Mouse (Mus musculus): Measurements from ENCODE around the gene Acad12. TPM values are rescaled to one million over a fixed set of nuclear protein-coding genes. Genes with fewer than 3 reads are reported as not detected.
A peak's percentile ranks its signal among the peaks of the same experiment; 100 is the strongest.

Gene Acad12
- polyA plus RNA-seq, 1 experiment = 1.5 TPM

DNA sequence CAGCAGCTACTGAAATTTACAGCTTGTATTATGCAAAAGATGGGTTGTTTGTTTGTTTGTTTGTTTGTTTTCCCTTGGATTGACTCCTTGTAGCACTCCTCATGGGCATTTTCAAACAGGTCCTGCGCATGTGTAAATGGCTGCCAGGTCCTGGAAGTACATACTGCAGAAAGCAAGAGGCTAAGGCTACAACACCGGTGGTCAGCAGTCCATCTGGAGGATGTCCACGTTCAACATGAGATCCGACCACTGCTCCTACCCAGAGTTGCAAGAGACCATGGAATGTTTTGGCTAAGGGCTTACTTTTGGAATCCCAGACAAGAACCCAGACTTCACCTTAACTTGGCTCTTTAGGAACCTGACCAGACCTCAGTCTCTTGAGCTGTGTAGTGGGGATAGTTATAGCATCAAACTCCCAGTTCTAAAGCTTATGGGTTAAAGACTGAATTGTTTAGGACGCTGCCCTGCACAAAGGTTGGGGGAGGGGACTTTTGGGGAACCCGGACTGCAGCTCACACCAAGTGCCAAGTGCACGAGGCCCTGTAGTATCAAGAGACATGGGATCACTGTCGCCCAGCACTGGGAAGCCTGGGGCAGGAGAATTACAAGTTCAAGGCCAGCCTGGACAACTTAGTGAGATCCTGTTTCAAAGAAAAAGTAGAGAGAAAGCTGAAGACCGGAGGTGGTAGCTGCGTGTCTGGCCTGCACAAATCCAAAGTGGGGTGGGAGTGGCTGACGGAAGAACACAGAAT lies 26.5 kb downstream of the Acad12 start:
- TF ChIP-seq POLR2A (IDR thresholded peaks at IDR 0.05; ENCODE audit: borderline replicate concordance, extremely low read depth, insufficient read depth, insufficient read length, poor library complexity, severe bottlenecking) (no peak), CTCF (IDR thresholded peaks at IDR 0.05; ENCODE audit: borderline replicate concordance, extremely low read depth, insufficient read depth, insufficient read length) (no peak)
- DNase-seq (ENCODE audit: low read depth) = no peak

DNA sequence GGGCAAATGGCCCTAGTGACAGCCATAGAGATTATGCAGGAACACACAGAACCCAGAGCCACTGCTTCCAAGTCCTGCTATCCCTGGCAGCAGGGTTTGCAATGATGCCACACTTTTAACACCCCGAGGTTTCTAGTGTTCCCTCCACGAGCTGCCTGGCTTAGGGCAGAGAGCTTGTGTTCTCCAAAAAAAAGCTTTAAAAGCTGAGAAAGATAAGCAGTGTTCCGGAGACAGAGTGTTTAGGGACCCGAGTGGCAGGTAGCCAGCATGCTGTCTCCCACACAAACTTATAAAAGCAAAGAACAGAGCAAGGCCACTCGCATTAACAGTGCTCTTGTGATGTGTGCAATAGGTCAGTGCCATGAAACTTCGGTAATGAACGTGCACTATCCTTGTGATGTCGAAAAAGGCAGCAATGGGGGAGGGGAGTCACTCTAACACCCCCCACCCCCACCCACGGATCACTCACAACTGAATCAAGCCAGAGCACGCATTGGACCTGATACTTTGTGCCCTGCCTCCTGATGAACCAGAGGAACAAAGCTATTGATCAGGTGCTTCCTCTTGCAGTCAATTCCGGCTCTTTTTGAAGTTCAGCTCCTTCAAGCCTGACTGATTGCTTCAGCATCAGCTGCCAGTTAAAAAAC lies 27.2 kb downstream of the Acad12 start:
- no peak for DNase-seq (ENCODE audit: low read depth)
- TF ChIP-seq CTCF (IDR thresholded peaks at IDR 0.05; ENCODE audit: borderline replicate concordance, extremely low read depth, insufficient read depth, insufficient read length) (no peak), POLR2A (IDR thresholded peaks at IDR 0.05; ENCODE audit: borderline replicate concordance, extremely low read depth, insufficient read depth, insufficient read length, poor library complexity, severe bottlenecking) (no peak)

DNA sequence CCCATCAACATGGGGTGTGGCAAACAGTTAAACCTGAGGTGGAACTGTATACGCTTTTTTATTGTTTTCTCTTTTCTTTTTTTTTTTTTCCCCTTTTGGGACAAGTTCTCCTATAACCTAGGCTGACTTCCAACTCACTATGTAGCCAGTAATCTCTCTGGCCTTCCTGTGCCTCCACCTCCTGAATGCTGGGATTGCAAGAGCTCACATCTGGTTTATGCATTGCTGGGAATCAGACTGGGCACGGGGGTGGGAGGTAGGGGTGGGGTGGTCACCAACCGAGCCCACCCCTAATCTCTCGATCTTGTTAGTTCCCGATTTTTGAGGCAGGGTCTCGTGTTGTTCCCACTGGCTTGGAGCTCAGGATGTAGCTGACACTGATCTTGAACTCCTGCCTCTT lies 28.8 kb downstream of the Acad12 start:
- TF ChIP-seq CTCF (IDR thresholded peaks at IDR 0.05; ENCODE audit: borderline replicate concordance, extremely low read depth, insufficient read depth, insufficient read length) = no peak
- no peak for TF ChIP-seq POLR2A (IDR thresholded peaks at IDR 0.05; ENCODE audit: borderline replicate concordance, extremely low read depth, insufficient read depth, insufficient read length, poor library complexity, severe bottlenecking)
- no peak for DNase-seq (ENCODE audit: low read depth)

DNA sequence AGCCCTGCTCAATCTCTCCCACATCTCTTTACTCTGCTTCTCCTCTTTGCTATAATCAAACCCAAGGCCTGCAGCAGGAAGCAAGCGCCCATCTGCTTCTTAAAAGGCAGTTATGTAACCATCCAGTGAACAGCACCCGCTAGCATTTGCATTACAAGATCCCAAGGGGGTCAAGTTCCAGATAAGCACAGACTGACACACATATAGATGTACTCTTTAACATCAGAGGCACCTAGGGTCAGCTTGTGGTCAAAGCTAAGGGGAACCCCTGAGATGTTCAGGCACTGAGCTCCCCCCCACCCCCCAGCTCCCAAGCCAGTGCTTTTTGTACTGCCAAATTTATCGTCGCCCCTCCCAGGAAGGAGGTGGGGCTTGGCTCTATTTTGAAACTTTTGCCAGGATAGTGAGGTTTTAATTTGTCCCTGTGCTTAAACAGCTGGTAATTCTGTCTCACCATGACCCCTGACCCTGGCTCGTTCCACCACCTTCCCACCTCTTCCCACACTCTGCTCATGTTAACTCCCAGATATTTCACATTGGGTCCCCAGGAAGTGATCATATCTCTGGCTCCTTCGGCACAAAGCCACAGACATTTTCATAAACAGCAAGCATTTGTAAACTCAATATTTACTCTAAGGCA lies 32.2 kb downstream of the Acad12 start:
- no peak for DNase-seq (ENCODE audit: low read depth)
- TF ChIP-seq CTCF (IDR thresholded peaks at IDR 0.05; ENCODE audit: borderline replicate concordance, extremely low read depth, insufficient read depth, insufficient read length) (no peak), POLR2A (IDR thresholded peaks at IDR 0.05; ENCODE audit: borderline replicate concordance, extremely low read depth, insufficient read depth, insufficient read length, poor library complexity, severe bottlenecking) (no peak)

DNA sequence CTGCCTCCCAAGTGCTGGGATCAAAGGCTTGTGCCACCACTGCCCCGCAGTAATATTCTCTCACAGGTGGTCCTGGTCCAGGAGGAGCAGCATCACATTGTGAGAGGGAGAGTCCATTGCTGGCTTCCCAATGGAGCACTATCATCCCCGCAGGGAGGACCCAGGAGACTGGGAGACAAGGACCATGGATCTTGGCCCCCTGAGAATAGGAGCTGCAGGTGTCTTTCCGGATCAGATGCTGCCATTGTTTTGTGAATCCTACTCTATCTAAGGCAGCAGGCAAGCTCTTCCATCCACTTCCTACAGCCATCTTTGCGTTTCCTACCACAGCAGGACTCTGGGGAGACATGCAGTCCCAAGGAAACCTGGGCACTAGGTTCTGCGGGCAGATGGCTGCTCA lies 33.0 kb downstream of the Acad12 start:
- no peak for DNase-seq (ENCODE audit: low read depth)
- TF ChIP-seq POLR2A (IDR thresholded peaks at IDR 0.05; ENCODE audit: borderline replicate concordance, extremely low read depth, insufficient read depth, insufficient read length, poor library complexity, severe bottlenecking) (no peak), CTCF (IDR thresholded peaks at IDR 0.05; ENCODE audit: borderline replicate concordance, extremely low read depth, insufficient read depth, insufficient read length) (no peak)

DNA sequence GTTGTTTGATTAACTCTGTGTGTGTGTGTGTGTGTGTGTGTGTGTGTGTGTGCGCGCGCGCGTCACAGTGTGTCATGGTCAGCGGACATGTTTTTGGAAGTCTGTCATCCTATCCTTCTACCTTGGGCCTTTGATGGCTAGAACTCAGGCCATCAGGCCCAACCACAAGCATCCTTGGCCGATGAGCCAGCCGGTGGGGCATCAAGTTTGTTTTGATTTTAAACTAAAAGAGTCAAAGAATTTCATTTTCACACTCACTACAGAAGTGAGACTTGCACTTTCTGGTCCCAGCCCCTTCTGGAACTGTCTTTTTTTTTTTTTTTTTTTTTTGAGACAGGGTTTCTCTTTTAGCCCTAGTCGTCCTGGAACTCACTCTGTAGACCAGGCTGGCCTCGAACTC lies 33.7 kb downstream of the Acad12 start:
- DNase-seq (ENCODE audit: low read depth) = no peak
- TF ChIP-seq POLR2A (IDR thresholded peaks at IDR 0.05; ENCODE audit: borderline replicate concordance, extremely low read depth, insufficient read depth, insufficient read length, poor library complexity, severe bottlenecking) (no peak), CTCF (IDR thresholded peaks at IDR 0.05; ENCODE audit: borderline replicate concordance, extremely low read depth, insufficient read depth, insufficient read length) (no peak)

DNA sequence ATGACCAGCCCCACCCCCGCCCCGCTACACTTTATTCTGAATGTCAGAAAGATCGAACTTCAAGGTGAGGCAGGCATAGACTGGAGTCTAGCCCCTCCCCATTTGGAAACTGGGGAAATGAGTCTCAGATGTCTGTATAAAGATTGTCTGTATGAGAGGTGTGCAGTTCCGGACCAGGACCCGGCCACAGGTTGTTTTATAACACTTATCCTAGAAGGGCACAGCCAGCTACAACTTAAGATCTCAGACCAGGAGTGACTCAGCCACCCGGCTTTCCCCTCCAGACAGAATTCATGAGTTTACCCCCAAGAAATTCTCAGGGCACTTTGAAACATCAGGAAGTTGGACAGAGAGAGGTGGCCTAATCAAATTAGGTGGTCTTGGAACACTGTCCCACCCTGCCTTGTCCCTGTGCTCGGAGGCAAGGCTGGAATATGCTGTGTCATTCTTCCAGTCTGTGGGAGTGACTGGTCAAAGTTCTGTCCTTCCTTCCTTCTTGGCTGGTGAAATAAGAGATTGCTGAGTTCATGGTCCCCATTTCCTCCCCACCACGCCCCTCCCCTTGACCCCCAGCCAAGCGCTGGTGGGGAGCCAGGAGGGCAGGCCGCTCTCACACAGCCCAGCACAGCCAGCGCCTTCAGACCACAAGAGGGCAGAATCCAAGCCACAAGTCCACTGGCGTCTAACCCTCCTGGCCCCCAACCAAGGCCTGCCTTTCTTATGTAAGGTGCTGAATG lies 34.8 kb downstream of the Acad12 start:
- TF ChIP-seq POLR2A (IDR thresholded peaks at IDR 0.05; ENCODE audit: borderline replicate concordance, extremely low read depth, insufficient read depth, insufficient read length, poor library complexity, severe bottlenecking) (no peak), CTCF (IDR thresholded peaks at IDR 0.05; ENCODE audit: borderline replicate concordance, extremely low read depth, insufficient read depth, insufficient read length) (peak; percentile 41; the same call in 1 of the 2 replicates)
- peak; percentile 49 for DNase-seq (ENCODE audit: low read depth)

DNA sequence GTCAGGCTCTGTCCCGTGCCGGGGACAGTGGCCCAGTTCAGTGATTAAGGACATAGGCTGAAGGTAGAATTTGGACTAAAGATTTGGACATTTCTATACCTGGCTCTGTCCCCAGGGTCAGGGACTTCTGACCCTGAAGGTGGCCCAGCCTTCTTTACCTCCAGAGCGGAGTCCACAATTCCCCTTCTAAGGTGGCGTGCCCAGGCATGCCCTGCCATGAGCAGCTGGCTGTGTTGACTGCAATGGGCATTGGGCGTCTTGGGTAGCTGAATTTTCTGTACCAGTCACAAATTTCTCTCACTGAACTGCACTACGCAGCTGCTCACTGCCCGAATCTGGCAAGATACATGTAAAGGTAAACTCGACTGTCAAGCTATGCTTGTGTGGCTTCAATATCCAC lies 36.8 kb downstream of the Acad12 start:
- TF ChIP-seq POLR2A (IDR thresholded peaks at IDR 0.05; ENCODE audit: borderline replicate concordance, extremely low read depth, insufficient read depth, insufficient read length, poor library complexity, severe bottlenecking) (no peak), CTCF (IDR thresholded peaks at IDR 0.05; ENCODE audit: borderline replicate concordance, extremely low read depth, insufficient read depth, insufficient read length) (no peak)
- no peak for DNase-seq (ENCODE audit: low read depth)

DNA sequence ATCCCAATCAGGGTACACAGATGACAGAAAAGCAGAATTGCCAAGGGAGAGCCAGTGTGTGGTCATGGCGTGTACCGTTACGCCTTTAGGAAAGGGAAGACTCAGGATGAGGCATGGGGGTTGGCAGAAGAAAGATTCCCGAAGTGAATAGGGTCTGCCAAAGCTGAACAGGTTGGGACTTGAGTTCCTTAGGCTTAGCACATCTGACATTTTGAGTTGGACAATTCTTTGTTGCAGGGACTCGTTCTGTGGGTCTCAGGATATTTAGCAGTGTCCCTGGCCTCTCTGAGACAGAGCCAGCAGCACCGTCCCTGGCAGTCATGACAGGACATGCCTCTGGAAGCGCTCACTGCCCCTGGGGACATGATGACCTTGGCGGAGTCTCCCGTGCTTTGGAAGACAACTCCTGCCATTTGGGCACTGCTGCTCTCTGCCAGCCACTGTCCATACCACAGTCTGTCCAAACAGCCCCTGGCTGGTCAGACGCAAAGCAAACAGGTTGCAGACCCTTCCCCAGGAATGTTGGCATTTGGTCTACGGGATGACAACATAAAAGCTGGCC lies 41.7 kb downstream of the Acad12 start:
- no peak for DNase-seq (ENCODE audit: low read depth)
- no peak for TF ChIP-seq CTCF (IDR thresholded peaks at IDR 0.05; ENCODE audit: borderline replicate concordance, extremely low read depth, insufficient read depth, insufficient read length)
- TF ChIP-seq POLR2A (IDR thresholded peaks at IDR 0.05; ENCODE audit: borderline replicate concordance, extremely low read depth, insufficient read depth, insufficient read length, poor library complexity, severe bottlenecking) = no peak

DNA sequence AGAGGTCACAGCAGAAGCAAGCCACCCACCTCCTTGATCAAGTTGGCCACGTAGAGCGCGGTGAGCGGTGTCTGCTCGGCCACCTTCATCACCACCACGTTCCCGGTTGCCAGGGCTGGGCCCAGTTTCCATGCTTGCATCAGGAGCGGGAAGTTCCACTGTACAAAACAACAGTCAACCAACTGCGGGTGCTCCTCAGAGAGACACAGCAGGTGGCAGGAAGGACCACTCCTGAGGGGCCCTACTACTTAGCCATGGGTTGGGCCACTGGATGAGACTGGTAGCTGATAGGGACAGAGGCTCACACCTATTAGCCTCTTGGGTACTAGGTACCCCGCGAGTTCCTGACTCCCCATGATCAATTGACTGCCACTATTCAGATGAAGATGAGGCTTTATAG lies 42.9 kb downstream of the Acad12 start:
- TF ChIP-seq CTCF (IDR thresholded peaks at IDR 0.05; ENCODE audit: borderline replicate concordance, extremely low read depth, insufficient read depth, insufficient read length) (no peak), POLR2A (IDR thresholded peaks at IDR 0.05; ENCODE audit: borderline replicate concordance, extremely low read depth, insufficient read depth, insufficient read length, poor library complexity, severe bottlenecking) (no peak)
- no peak for DNase-seq (ENCODE audit: low read depth)

DNA sequence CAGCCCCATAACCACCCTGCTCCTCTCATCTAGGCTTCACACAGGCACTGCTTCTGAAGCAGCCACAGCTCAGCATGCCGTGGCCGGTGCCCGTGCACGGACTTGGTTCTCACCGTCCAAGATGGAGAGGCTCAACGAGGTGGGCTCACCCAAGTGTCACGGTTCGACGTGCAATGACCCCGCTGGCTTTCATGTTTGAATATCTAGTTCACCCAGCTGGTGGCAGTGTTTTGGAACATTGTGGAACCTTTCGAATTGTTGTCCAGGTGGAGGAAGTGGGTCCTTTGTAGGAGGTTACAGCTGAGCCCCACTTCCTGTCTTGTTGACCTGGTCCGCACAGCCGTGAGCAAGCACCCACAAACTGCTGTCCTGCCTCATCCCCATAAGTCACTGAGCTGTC lies 44.6 kb downstream of the Acad12 start:
- DNase-seq (ENCODE audit: low read depth) = no peak
- TF ChIP-seq CTCF (IDR thresholded peaks at IDR 0.05; ENCODE audit: borderline replicate concordance, extremely low read depth, insufficient read depth, insufficient read length) (no peak), POLR2A (IDR thresholded peaks at IDR 0.05; ENCODE audit: borderline replicate concordance, extremely low read depth, insufficient read depth, insufficient read length, poor library complexity, severe bottlenecking) (no peak)
